Mouse (Mus musculus): ENCODE results near the gene Cnksr3.

DNA sequence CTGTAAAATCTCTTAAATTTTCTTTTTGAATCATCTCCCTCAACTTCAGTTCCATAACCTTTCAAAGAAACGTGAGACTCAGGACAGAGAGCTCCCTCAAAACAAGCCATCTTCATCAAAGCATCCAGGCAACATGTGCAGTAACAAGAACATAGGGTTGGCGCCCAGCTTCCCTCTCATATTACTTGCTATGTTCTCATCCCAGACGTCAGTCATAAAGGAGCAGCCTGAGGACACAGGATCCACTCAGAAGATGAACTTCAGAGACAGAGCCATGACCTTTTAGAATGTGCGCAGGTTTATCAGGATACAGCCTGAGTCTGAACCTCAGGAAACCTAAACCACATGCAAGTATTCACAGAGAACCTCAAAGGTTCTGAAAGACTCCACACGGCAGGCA, 97.2 kb downstream of the Cnksr3 start:
- TF ChIP-seq CTCF (IDR thresholded peaks at IDR 0.05; ENCODE audit: extremely low read depth, insufficient read length, insufficient replicate concordance, low read depth, low read length) (no peak), POLR2A (IDR thresholded peaks at IDR 0.05; ENCODE audit: low read depth, low read length) (no peak)

Measured in small intestine, adult 2 months (tissue).